Mouse (Mus musculus) spleen, adult 2 months (tissue): ENCODE measurements around the gene Cdk9. TPM values are rescaled to one million over a fixed set of nuclear protein-coding genes. Genes with fewer than 3 reads are reported as not detected.

ENCODE experiments used
- DNase-seq, 2 experiments: peaks; one replicate each; pipeline versions ENCODE4 v3.0.0 to v3.0.0-alpha.2; 2012 to 2021; ENCODE audit warnings: low spot score in 2 of 2, low read depth in 1 of 2
- H3K27ac ChIP-seq: fragments of 200-500 bp; 2 replicates; pipeline ENCODE4 v1.5.1; 2012; ENCODE audit warnings: low read length, inconsistent platforms; ENCODE audit not compliant: insufficient read depth
- H3K27me3 ChIP-seq: fragments of 200-500 bp; 2 replicates; pipeline ENCODE4 v1.6.1; 2012; ENCODE audit warnings: mild to moderate bottlenecking, moderate library complexity, low read length, inconsistent platforms; ENCODE audit not compliant: control insufficient read depth, insufficient read depth
- H3K36me3 ChIP-seq: fragments of 200-500 bp; 2 replicates; pipeline ENCODE4 v1.6.1; 2012; ENCODE audit warnings: mild to moderate bottlenecking, low read length, inconsistent platforms; ENCODE audit not compliant: control insufficient read depth, insufficient read depth
- H3K4me1 ChIP-seq: fragments of 200-500 bp; 2 replicates; pipeline ENCODE4 v1.6.1; 2011; ENCODE audit warnings: inconsistent platforms; ENCODE audit not compliant: control insufficient read depth, insufficient read depth, insufficient read length
- H3K4me3 ChIP-seq: fragments of 200-500 bp; 2 replicates; pipeline ENCODE4 v1.5.1; 2011; ENCODE audit warnings: mild to moderate bottlenecking, inconsistent platforms; ENCODE audit not compliant: insufficient read depth, insufficient read length; ENCODE audit errors: extremely low read depth
- CTCF ChIP-seq: fragments of 200-500 bp; IDR thresholded peaks from 2 replicates; pipeline ENCODE4 v1.5.1; 2011; ENCODE audit warnings: mild to moderate bottlenecking, inconsistent platforms; ENCODE audit not compliant: insufficient read depth, insufficient read length, insufficient replicate concordance; ENCODE audit errors: extremely low read depth
- POLR2A ChIP-seq: fragments of 200-500 bp; IDR thresholded peaks from 2 replicates; pipeline ENCODE4 v1.6.1; 2011; ENCODE audit warnings: low read depth, low read length, inconsistent platforms
- WGBS: fragments of 180-500 bp; shearing (Covaris S2); methylation state at CpG from one replicate; pipeline ENCODE4 v1.1.7; 2018; 5-methylcytosine and 5-hydroxymethylcytosine counted together
- polyA plus RNA-seq: library from polyadenylated mRNA; depleted of rRNA; stranded (reverse); fragments of >200 nt; gene quantifications from 2 replicates; pipeline ENCODE4 v1.2.3, GENCODE M21; 2012

Cdk9 gene
- polyA plus RNA-seq, 1 experiment, result 125 TPM

DNA sequence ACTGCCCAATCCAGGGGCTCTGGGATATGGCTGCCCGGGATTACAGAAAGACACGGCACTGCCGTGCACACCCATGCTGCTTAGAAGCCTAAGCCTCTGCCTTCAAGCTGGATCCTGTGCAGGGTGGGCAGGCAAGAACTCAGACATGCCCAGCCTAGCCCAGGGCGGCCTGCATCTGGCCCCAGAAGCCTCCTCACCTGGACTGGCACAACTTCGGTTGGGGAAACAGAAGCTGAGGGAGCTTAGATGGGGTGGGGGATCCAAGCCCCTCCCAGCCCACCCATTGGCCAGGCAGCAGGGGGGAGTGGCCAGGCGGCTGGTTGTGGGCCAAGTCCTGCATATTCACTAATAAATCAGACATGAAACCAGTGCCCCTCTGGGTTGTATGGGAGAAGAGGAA, 31.1 kb downstream of the Cdk9 start:
- Histone ChIP-seq H3K27ac (no peak overlapping the region), H3K27me3 (no peaks in the 10 kb centered on the region), H3K36me3 (peaks cover 8% of the 10 kb centered on the region), H3K4me3 (no peak overlapping the region), H3K4me1 (no peaks in the 10 kb centered on the region; the same call in 1 of the 2 replicates)
- WGBS, result 77% methylated on average over 6 of the region's 6 CpGs
- TF ChIP-seq CTCF (no peak), POLR2A (no peak)
- no peak for DNase-seq

DNA sequence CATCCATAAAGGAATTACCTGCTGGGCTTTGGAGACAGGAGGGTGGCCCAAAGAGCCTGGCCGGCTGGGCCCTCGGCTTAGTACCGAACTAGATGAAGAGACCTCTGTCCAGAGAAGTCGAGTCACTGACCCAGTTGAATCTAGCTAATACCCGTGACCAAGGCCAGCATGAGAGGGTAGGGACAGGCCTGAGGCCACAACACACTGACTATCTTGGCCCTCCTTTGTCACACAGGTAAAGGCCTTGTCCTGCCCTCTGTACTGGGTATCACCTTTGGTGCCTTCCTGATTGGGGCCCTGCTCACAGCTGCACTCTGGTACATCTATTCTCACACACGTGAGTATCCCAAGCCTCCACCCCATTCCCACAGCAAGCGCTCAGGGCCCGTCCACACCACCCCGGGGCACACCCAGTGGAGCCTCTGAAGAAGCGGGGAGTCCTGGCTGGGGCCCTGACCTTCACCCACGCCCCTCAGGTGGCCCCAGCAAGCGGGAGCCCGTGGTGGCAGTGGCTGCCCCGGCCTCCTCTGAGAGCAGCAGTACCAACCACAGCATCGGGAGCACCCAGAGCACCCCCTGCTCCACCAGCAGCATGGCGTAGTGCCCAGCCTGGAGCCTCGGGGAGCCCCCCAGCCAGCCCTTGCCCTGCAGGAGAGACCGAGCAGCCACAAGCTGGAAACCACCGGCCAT, 31.8 kb downstream of the Cdk9 start:
- Histone ChIP-seq H3K36me3 (peaks cover 6% of the 10 kb centered on the region), H3K27me3 (no peaks in the 10 kb centered on the region), H3K4me3 (no peak overlapping the region), H3K27ac (no peak overlapping the region), H3K4me1 (no peaks in the 10 kb centered on the region)
- TF ChIP-seq POLR2A (no peak), CTCF (no peak)
- 83% methylated on average over 19 of the region's 19 CpGs for WGBS
- DNase-seq, result no peak

DNA sequence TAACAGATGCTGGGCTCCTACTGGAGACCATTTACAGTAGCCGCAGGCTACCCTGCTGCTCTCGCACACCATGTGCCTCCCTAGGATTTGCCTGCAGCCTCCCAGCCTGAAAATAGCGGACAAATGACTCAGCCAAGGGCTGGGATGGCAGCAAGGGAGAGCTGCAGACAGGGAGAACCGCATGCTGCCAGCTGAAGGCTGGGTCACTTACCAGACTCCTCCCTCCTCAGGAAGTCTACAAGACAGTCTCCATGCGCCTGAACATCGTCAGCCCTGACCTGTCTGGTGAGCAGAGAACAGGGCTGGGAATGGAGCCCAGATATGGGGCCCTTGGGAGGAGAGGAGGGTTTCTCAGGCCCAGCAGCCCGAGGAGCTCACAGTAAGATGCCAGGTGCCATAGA, 32.8 kb downstream of the Cdk9 start:
- Histone ChIP-seq H3K27me3 (no peaks in the 10 kb centered on the region), H3K4me3 (no peak overlapping the region), H3K27ac (no peak overlapping the region), H3K36me3 (peaks cover 5% of the 10 kb centered on the region), H3K4me1 (no peaks in the 10 kb centered on the region)
- no peak for DNase-seq
- 76% methylated on average over 7 of the region's 7 CpGs for WGBS
- TF ChIP-seq CTCF (no peak), POLR2A (no peak)

DNA sequence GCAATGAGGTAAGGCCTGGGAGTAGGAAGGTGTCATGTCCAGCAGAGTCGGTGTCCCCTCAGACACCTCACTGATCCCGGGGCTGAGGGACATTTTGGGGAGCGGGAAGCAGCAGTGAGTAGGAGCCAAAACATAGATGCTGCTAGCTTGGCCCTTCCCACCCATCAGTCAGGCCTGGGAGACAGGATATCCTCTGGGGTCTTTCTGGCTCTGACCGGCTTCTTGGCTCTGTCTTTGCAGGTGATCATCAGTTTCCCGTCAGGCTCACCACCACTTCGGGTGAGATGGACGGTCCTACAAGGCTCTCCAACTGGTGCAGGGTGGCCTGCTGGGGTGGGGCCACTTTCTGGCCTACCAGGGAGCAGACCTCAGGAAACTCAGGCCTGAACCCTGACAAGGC, 35.2 kb downstream of the Cdk9 start:
- no peak for DNase-seq

DNA sequence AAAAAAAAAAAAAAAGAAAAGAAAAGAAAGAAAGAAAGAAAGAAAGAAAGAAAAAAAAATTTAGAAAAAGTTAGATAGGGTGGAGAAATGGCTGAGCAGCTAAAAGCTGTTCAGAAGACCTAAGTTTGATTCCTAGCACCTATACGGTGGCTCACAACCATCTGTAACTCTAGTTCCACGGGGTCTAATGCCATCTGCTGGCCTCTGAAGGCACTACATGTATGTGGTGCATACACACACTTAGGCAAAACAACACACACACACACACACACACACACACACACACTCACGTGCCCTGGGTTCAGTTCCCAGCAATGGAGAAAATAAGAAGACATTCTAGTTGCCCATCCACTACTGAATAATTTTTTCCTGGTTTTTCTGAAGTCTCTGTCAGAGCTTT, 36.1 kb downstream of the Cdk9 start:
- no peak for DNase-seq
- Histone ChIP-seq H3K36me3 (0 out of 2 replicates have a peak, but pooled peaks cover 1% of the 10 kb centered on the region), H3K4me3 (no peak overlapping the region), H3K4me1 (no peaks in the 10 kb centered on the region), H3K27ac (no peak overlapping the region), H3K27me3 (no peaks in the 10 kb centered on the region)
- TF ChIP-seq POLR2A (no peak), CTCF (no peak)
- 94% methylated on average over 3 of the region's 3 CpGs for WGBS

More for the DNA sequence above, 35.2 kb downstream of the Cdk9 start:
- TF ChIP-seq CTCF (no peak), POLR2A (no peak)
- no peaks in the 10 kb centered on the region for H3K4me1 ChIP-seq
- H3K27me3 ChIP-seq, result no peaks in the 10 kb centered on the region
- 0 out of 2 replicates have a peak, but pooled peaks cover 1% of the 10 kb centered on the region for H3K36me3 ChIP-seq
- H3K4me3 ChIP-seq, result no peak overlapping the region
- WGBS, result 93% methylated on average over 7 of the region's 7 CpGs
- H3K27ac ChIP-seq, result no peak overlapping the region

DNA sequence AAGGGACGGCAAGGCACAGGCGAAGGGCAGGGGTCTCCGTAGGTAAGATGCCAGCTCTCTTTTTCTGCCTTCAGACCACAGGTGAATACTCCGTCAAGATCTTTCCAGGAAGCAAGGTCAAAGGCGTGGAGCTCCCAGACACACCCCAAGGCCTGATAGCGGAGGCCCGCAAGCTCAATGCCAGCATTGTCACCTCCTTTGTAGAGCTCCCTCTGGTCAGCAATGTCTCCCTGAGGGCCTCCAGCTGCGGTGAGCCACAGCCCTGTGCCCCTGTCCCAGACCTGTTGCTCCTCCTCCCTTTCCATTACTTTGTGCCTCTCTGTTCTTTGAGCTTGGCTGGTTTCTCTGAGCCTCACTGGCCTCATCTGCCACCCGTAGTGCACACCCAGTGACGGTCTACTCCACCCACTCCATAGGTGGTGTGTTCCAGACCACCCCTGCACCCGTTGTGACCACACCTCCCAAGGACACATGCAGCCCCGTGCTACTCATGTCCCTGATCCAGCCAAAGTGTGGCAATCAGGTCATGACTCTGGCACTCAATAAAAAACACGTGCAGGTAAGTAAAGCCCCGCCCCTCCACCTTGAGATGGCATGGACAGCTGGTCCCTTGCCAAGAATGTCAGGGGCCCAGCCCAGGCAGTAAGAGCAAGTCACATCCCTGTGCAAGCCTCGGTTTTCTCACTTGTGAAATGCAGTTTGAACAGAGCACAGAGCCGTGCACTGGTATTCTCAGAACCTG, 39.5 kb downstream of the Cdk9 start:
- DNase-seq, result no peak
- Histone ChIP-seq H3K36me3 (0 out of 2 replicates have a peak, but pooled peaks cover 1% of the 10 kb centered on the region), H3K4me1 (no peaks in the 10 kb centered on the region), H3K27ac (no peak overlapping the region), H3K4me3 (no peak overlapping the region), H3K27me3 (no peaks in the 10 kb centered on the region)
- WGBS, result 83% methylated on average over 16 of the region's 16 CpGs
- TF ChIP-seq CTCF, result no peak
- TF ChIP-seq POLR2A, result no peak
